Mouse (Mus musculus): ENCODE data around the gene Slc30a3.

GRCm38 (mm10) chr5:31071059-31071458, 37.0 kb downstream of the Slc30a3 start:
- no peak for TF ChIP-seq GATA1 (IDR thresholded peaks at IDR 0.05; ENCODE audit: low read length)
- no peak for TF ChIP-seq TAL1 (IDR thresholded peaks at IDR 0.05; ENCODE audit: low read length)

Measured in erythroblast, embryonic 14.5 days (primary cell).